Comparison of ENCODE assay signal across 30 mouse cellular contexts in genomic region chr2:131482478-131482877, GRCm38 (mm10). TPM values are rescaled to one million over a fixed set of nuclear protein-coding genes. Genes with fewer than 3 reads are reported as not detected.
A peak's percentile ranks its signal among the peaks of the same experiment; 100 is the strongest.
DNase-seq lines count a peak whose midpoint lies in the region; ATAC-seq lines count a peak whose summit lies in the region.
"Had no signal": no experiment of that assay in that cellular context is flagged by ENCODE, and none has a peak within 500 bp of the region (broad histone marks: within the 10 kb centered on the region; RNA-seq: fewer than 3 reads in every experiment).

No protein-coding gene starts in this region.

- H3K9ac ChIP-seq in heart, embryonic 12.5 days, result no peak overlapping the region
- H3K9ac ChIP-seq in embryonic facial prominence, embryonic 15.5 days, result no peak overlapping the region
- no peak overlapping the region for H3K9ac ChIP-seq in limb, embryonic 13.5 days
- H3K9ac ChIP-seq in forebrain, embryonic 13.5 days, result no peak overlapping the region
- H3K9ac ChIP-seq: hindbrain, embryonic 15.5 days; liver, embryonic 14.5 days; midbrain, embryonic 15.5 days; neural tube, embryonic 15.5 days had no signal

- ATAC-seq in heart, embryonic 12.5 days (ENCODE audit: insufficient number of reproducible peaks, low FRiP score), result no peak
- ATAC-seq in embryonic facial prominence, embryonic 15.5 days (ENCODE audit: insufficient number of reproducible peaks, low FRiP score, low TSS enrichment, low read depth), result no peak
- peak; percentile 67 for ATAC-seq in limb, embryonic 13.5 days (ENCODE audit: low FRiP score, low read depth)
- ATAC-seq in forebrain, embryonic 13.5 days, result no peak
- ATAC-seq: activated CD4-positive, CD25-positive, alpha-beta regulatory T cell, adult 4 months; forebrain, embryonic 14.5 days; inflammation-experienced regulatory T-cells, adult 6 months; midbrain, embryonic 15.5 days had no signal

- no peaks in the 10 kb centered on the region for H3K27me3 ChIP-seq in heart, embryonic 12.5 days (replicated peaks)
- H3K27me3 ChIP-seq in embryonic facial prominence, embryonic 10.5 days (replicated peaks; ENCODE audit: low read depth, poor library complexity, severe bottlenecking), result no peaks in the 10 kb centered on the region
- H3K27me3 ChIP-seq in embryonic facial prominence, embryonic 15.5 days, result no peaks in the 10 kb centered on the region
- H3K27me3 ChIP-seq in limb, embryonic 13.5 days, result no peaks in the 10 kb centered on the region
- H3K27me3 ChIP-seq in forebrain, embryonic 13.5 days, result no peaks in the 10 kb centered on the region
- H3K27me3 ChIP-seq: CH12.LX; hindbrain, embryonic 15.5 days; midbrain, embryonic 15.5 days; neural tube, embryonic 15.5 days had no signal

- 66% methylated on average over 6 of the region's 6 CpGs for WGBS in heart, embryonic 12.5 days
- 77% methylated on average over 6 of the region's 6 CpGs for WGBS in embryonic facial prominence, embryonic 10.5 days
- WGBS in embryonic facial prominence, embryonic 15.5 days, result 35% methylated on average over 6 of the region's 6 CpGs
- WGBS in limb, embryonic 13.5 days, result 14% methylated on average over 6 of the region's 6 CpGs
- 87% methylated on average over 6 of the region's 6 CpGs for WGBS in forebrain, embryonic 13.5 days

- H3K4me1 ChIP-seq in heart, embryonic 12.5 days (replicated peaks), result no peaks in the 10 kb centered on the region
- peaks cover 18% of the 10 kb centered on the region for H3K4me1 ChIP-seq in embryonic facial prominence, embryonic 10.5 days
- H3K4me1 ChIP-seq in embryonic facial prominence, embryonic 15.5 days, result peaks cover 18% of the 10 kb centered on the region
- peaks cover 32% of the 10 kb centered on the region for H3K4me1 ChIP-seq in limb, embryonic 13.5 days
- no peaks in the 10 kb centered on the region for H3K4me1 ChIP-seq in forebrain, embryonic 13.5 days
- H3K4me1 ChIP-seq: hindbrain, embryonic 10.5 days; hindbrain, embryonic 15.5 days; midbrain, embryonic 10.5 days; midbrain, embryonic 15.5 days; neural tube, embryonic 15.5 days had no signal

- H3K4me3 ChIP-seq in heart, embryonic 12.5 days, result no peak overlapping the region
- no peak overlapping the region for H3K4me3 ChIP-seq in embryonic facial prominence, embryonic 10.5 days
- H3K4me3 ChIP-seq in embryonic facial prominence, embryonic 15.5 days (replicated peaks), result no peak overlapping the region
- H3K4me3 ChIP-seq in limb, embryonic 13.5 days, result no peak overlapping the region
- no peak overlapping the region for H3K4me3 ChIP-seq in forebrain, embryonic 13.5 days
- H3K4me3 ChIP-seq: hindbrain, embryonic 10.5 days; hindbrain, embryonic 15.5 days; midbrain, embryonic 10.5 days; midbrain, embryonic 15.5 days; neural tube, embryonic 15.5 days had no signal

- H3K9me3 ChIP-seq in heart, embryonic 12.5 days (replicated peaks), result peaks cover 4% of the 10 kb centered on the region; the same call in 1 of the 2 replicates
- H3K9me3 ChIP-seq in embryonic facial prominence, embryonic 10.5 days, result no peaks in the 10 kb centered on the region
- H3K9me3 ChIP-seq in embryonic facial prominence, embryonic 15.5 days (replicated peaks), result no peaks in the 10 kb centered on the region
- no peaks in the 10 kb centered on the region for H3K9me3 ChIP-seq in limb, embryonic 13.5 days
- H3K9me3 ChIP-seq in forebrain, embryonic 13.5 days (replicated peaks), result no peaks in the 10 kb centered on the region
- H3K9me3 ChIP-seq: hindbrain, embryonic 15.5 days; midbrain, embryonic 10.5 days; neural tube, embryonic 15.5 days had no signal

- peak; percentile 57 for DNase-seq in heart, adult 11 months
- peak; percentile 30 for DNase-seq in embryonic facial prominence, embryonic 10.5 days (ENCODE audit: low spot score)
- DNase-seq in cerebellum, postnatal 4 days (ENCODE audit: low spot score in 2 of 2), result no peak
- no peak for DNase-seq in kidney, adult 8-10 months
- DNase-seq: adrenal gland, adult 2 months; cerebellum, adult 2 months; cerebellum, postnatal 14 days; gastrocnemius, postnatal 10 days; heart, adult 18-20 months; heart, postnatal 14 days; kidney, adult 9 months; kidney, postnatal 10 days; liver; lung, adult 2 months; spleen, adult 18-20 months; thymus, postnatal 36 days had no signal

- H3K27ac ChIP-seq in heart, embryonic 12.5 days (ENCODE audit: poor library complexity, severe bottlenecking), result no peak overlapping the region
- no peak overlapping the region for H3K27ac ChIP-seq in embryonic facial prominence, embryonic 10.5 days (replicated peaks)
- H3K27ac ChIP-seq in embryonic facial prominence, embryonic 15.5 days (replicated peaks), result peak overlapping the region; percentile 63; the same call in 1 of the 2 replicates
- peak overlapping the region; percentile 48 for H3K27ac ChIP-seq in limb, embryonic 13.5 days
- H3K27ac ChIP-seq in forebrain, embryonic 13.5 days, result no peak overlapping the region
- H3K27ac ChIP-seq: hindbrain, embryonic 10.5 days; hindbrain, embryonic 15.5 days; liver, embryonic 14.5 days; midbrain, embryonic 10.5 days; midbrain, embryonic 15.5 days; neural tube, embryonic 15.5 days had no signal

- no peaks in the 10 kb centered on the region for H3K36me3 ChIP-seq in heart, embryonic 12.5 days
- H3K36me3 ChIP-seq in embryonic facial prominence, embryonic 10.5 days (replicated peaks), result no peaks in the 10 kb centered on the region
- H3K36me3 ChIP-seq in embryonic facial prominence, embryonic 15.5 days, result no peaks in the 10 kb centered on the region
- no peaks in the 10 kb centered on the region for H3K36me3 ChIP-seq in limb, embryonic 13.5 days
- H3K36me3 ChIP-seq in forebrain, embryonic 13.5 days (ENCODE audit: poor library complexity, severe bottlenecking), result no peaks in the 10 kb centered on the region
- H3K36me3 ChIP-seq: hindbrain, embryonic 10.5 days; hindbrain, embryonic 15.5 days; midbrain, embryonic 10.5 days; midbrain, embryonic 15.5 days; neural tube, embryonic 15.5 days had no signal

- no peak overlapping the region for H3K4me2 ChIP-seq in heart, embryonic 12.5 days
- no peak overlapping the region for H3K4me2 ChIP-seq in embryonic facial prominence, embryonic 15.5 days (replicated peaks)
- H3K4me2 ChIP-seq in limb, embryonic 13.5 days (replicated peaks), result 0 out of 2 replicates have a peak overlapping the region, but pooled peaks have one; percentile 21
- H3K4me2 ChIP-seq in forebrain, embryonic 13.5 days, result no peak overlapping the region
- H3K4me2 ChIP-seq: hindbrain, embryonic 15.5 days; midbrain, embryonic 15.5 days; neural tube, embryonic 15.5 days had no signal

RNA-seq across cellular contexts. Expression of gene Smox, which starts 8.8 kb away (rescaled TPM):
- polyA plus RNA-seq in heart, embryonic 12.5 days (2016; fragmentation: Nextera tagmentation; extraction: Ambion mirVana), result 21.0 and 21.3 TPM in 2 replicates
- 36.0 and 42.0 TPM in 2 replicates for polyA plus RNA-seq in embryonic facial prominence, embryonic 10.5 days (2016; fragmentation: Nextera tagmentation; extraction: Ambion mirVana)
- polyA plus RNA-seq in embryonic facial prominence, embryonic 15.5 days (2015; fragmentation: Nextera tagmentation; extraction: Ambion mirVana), result 59.9 and 62.6 TPM in 2 replicates
- polyA plus RNA-seq in limb, embryonic 13.5 days (2015; fragmentation: Nextera tagmentation; extraction: Ambion mirVana), result 70.6 and 72.6 TPM in 2 replicates
- 51.3 and 52.5 TPM in 2 replicates for polyA plus RNA-seq in forebrain, embryonic 13.5 days (2015; fragmentation: Nextera tagmentation; extraction: Ambion mirVana)

Comparison
In these comparisons a context has a peak if more than half of its experiments do, and no peak if none do; other contexts are left out.
1. H3K27ac ChIP-seq: peak in embryonic facial prominence, embryonic 15.5 days (single experiment) and limb, embryonic 13.5 days (single experiment); none in heart, embryonic 12.5 days (single experiment), embryonic facial prominence, embryonic 10.5 days (single experiment) and forebrain, embryonic 13.5 days (single experiment).
2. DNase-seq: peak in heart, adult 11 months (single experiment) and embryonic facial prominence, embryonic 10.5 days (single experiment); none in cerebellum, postnatal 4 days (0 of 2) and kidney, adult 8-10 months (0 of 2).